Mouse (Mus musculus): ENCODE measurements around the gene Abtb2.

- TF ChIP-seq MYOD1 (IDR thresholded peaks at IDR 0.05; ENCODE audit: control insufficient read depth, insufficient read length, low read depth) (no peak), FOSL1 (IDR thresholded peaks at IDR 0.05; ENCODE audit: insufficient read depth, low read length, poor library complexity, severe bottlenecking) (no peak)
Observed at GRCm38 (mm10) chr2:103554041-103554440, 12.1 kb upstream of the Abtb2 start.

Data from C2C12 (cell line).